Mouse (Mus musculus) intestine, embryonic 15.5 days (tissue): Measurements from ENCODE around the gene Ercc6l. TPM values are rescaled to one million over a fixed set of nuclear protein-coding genes. Genes with fewer than 3 reads are reported as not detected.

ENCODE experiments used
- ATAC-seq: fragments of 200-750 bp; cut with Nextera tagmentation; 2 replicates; pipeline ENCODE4 v1.8.0; 2017; ENCODE audit warnings: moderate TSS enrichment, moderate library complexity
- H3K27ac ChIP-seq: fragments of 300-500 bp; sonication (generic); 2 replicates; pipeline ENCODE4 v1.5.1; 2015; ENCODE audit warnings: mild to moderate bottlenecking, inconsistent platforms
- H3K27me3 ChIP-seq: fragments of 300-500 bp; sonication (generic); replicated peaks from 2 replicates; pipeline ENCODE4 v1.6.1; 2015; ENCODE audit warnings: inconsistent platforms
- H3K36me3 ChIP-seq: fragments of 300-500 bp; sonication (generic); 2 replicates; pipeline ENCODE4 v1.6.1; 2015; ENCODE audit warnings: inconsistent platforms
- H3K4me1 ChIP-seq: fragments of 300-500 bp; sonication (generic); replicated peaks from 2 replicates; pipeline ENCODE4 v1.6.1; 2015; ENCODE audit warnings: inconsistent platforms
- H3K4me2 ChIP-seq: fragments of 300-500 bp; sonication (generic); replicated peaks from 2 replicates; pipeline ENCODE4 v1.6.1; 2015; ENCODE audit warnings: mild to moderate bottlenecking, inconsistent platforms
- H3K4me3 ChIP-seq: fragments of 300-500 bp; sonication (generic); replicated peaks from 2 replicates; pipeline ENCODE4 v1.5.1; 2015; ENCODE audit warnings: inconsistent platforms
- H3K9ac ChIP-seq: fragments of 300-500 bp; sonication (generic); 2 replicates; pipeline ENCODE4 v1.6.1; 2015; ENCODE audit warnings: inconsistent platforms
- H3K9me3 ChIP-seq: fragments of 300-500 bp; sonication (generic); 2 replicates; pipeline ENCODE4 v1.6.1; 2016; ENCODE audit warnings: inconsistent platforms
- WGBS: fragments of 180-500 bp; shearing (Covaris S2); methylation state at CpG from one replicate; pipeline ENCODE4 v1.1.7; 2015; 5-methylcytosine and 5-hydroxymethylcytosine counted together
- polyA plus RNA-seq: library from polyadenylated mRNA; unstranded; fragments of >200 nt; fragmentation: Nextera tagmentation; extraction: Ambion mirVana; gene quantifications from 2 replicates; pipeline ENCODE4 v1.2.1, GENCODE M21; 2015

Gene Ercc6l
- polyA plus RNA-seq: 9.5 and 11.2 TPM in 2 replicates

DNA sequence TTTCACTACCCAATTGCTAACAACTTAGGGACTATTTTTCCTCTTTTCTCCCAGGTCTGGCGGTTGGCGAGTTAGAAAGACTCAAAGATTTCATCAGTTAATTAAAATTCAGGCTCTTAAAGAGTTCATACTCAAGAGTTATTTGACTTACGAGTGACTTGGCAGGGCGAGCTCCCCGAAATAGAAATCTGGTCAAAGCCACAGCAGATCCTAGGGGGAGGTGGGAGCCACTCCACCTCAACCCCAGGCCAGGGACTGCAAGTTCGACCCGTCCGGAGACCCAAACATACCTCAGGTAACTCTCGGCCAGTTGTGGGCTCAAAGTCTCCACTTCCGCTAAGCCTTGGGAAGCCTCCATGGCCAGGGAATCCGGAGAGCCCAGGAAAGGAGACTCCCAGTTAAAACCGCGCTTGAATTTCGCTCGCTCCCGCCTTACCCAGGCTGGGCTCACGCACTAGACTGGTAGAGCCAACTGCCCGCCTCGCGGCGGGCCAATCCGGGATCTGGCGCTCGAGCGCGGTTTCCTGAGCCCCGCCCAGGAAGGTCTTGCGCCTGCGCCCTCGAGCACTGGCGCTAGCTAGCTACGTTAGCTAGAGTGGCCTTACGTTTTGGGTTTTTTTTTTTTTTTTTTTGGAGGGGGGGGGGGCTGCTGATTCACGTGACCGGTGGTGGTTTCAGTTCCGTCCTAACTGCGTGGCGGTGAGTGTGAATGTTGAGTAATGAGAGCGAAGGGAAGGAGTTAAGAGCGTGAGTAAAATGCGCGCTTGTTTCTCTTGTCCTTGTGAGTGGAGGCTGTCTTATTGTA is at the start of gene Ercc6l:
Ercc6l (minus strand) TSS at position 474 of the 805 bp plus-strand sequence.
- peak within 1 kb of the TSS; percentile 55 for H3K9ac ChIP-seq
- H3K27ac ChIP-seq: peak within 1 kb of the TSS; percentile 72
- 14% methylated on average over 42 of the region's 42 CpGs for WGBS

DNA sequence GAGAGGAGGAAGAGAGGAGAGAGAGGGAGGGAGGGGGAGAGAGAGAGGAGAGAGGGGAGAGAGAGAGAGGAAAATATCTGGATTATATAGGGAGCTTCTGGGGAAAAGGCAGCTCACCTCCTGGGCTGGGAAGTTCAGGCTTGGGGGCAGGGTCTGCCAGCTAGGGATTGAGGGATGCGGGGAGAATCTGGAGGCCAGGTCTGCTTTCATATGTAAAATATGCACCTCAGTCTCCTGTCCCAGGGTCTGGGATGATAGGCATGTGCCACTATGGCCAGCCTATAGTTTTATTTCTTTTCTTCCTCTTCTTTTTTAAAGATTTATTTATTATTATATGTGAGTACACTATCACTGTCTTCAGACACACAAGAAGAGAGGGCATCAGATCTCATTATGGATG is 33.9 kb upstream of the Ercc6l start:
- H3K4me1 ChIP-seq: no peaks in the 10 kb centered on the region
- no peaks in the 10 kb centered on the region for H3K9me3 ChIP-seq
- no peak overlapping the region for H3K9ac ChIP-seq
- WGBS: 71% methylated on average over 1 of the region's 1 CpGs
- ATAC-seq: no peak
- H3K4me2 ChIP-seq: no peak overlapping the region
- no peak overlapping the region for H3K4me3 ChIP-seq
- H3K36me3 ChIP-seq: no peaks in the 10 kb centered on the region
- H3K27me3 ChIP-seq: no peaks in the 10 kb centered on the region
- no peak overlapping the region for H3K27ac ChIP-seq

More for the DNA sequence above, at the start of gene Ercc6l:
- Histone ChIP-seq H3K36me3 (no peaks in the 10 kb centered on the region), H3K9me3 (no peaks in the 10 kb centered on the region), H3K27me3 (no peaks in the 10 kb centered on the region; the same call in 1 of the 2 replicates), H3K4me3 (peak within 1 kb of the TSS; percentile 51), H3K4me2 (peak within 1 kb of the TSS; percentile 48), H3K4me1 (no peaks in the 10 kb centered on the region)
- ATAC-seq: peak; percentile 99

DNA sequence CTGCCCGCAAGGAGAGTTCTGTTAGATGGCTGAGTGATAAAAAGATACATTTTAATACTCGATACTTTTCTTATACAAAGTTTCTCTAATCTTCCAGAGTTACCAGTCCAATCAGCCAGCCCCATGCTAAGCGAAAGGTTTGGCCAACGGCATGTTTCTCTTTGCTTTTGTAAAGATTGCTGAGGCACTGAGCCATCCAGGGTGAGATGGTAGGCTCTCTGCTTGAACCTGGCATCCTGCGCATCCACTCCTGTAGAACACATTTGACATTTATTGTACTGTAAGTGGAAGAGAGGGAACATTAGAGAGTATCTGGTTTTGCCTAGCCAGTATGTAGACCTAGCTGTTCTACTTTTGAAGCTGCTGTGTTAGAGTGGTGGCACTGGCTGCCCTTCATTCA is 32.7 kb upstream of the Ercc6l start:
- H3K27ac ChIP-seq: no peak overlapping the region
- no peak overlapping the region for H3K4me2 ChIP-seq
- no peaks in the 10 kb centered on the region for H3K4me1 ChIP-seq
- no peak overlapping the region for H3K4me3 ChIP-seq
- no peaks in the 10 kb centered on the region for H3K9me3 ChIP-seq
- no peaks in the 10 kb centered on the region for H3K27me3 ChIP-seq
- 45% methylated on average over 5 of the region's 5 CpGs for WGBS
- peak; percentile 16; the same call in 1 of the 2 replicates for ATAC-seq
- H3K9ac ChIP-seq: no peak overlapping the region
- no peaks in the 10 kb centered on the region for H3K36me3 ChIP-seq

DNA sequence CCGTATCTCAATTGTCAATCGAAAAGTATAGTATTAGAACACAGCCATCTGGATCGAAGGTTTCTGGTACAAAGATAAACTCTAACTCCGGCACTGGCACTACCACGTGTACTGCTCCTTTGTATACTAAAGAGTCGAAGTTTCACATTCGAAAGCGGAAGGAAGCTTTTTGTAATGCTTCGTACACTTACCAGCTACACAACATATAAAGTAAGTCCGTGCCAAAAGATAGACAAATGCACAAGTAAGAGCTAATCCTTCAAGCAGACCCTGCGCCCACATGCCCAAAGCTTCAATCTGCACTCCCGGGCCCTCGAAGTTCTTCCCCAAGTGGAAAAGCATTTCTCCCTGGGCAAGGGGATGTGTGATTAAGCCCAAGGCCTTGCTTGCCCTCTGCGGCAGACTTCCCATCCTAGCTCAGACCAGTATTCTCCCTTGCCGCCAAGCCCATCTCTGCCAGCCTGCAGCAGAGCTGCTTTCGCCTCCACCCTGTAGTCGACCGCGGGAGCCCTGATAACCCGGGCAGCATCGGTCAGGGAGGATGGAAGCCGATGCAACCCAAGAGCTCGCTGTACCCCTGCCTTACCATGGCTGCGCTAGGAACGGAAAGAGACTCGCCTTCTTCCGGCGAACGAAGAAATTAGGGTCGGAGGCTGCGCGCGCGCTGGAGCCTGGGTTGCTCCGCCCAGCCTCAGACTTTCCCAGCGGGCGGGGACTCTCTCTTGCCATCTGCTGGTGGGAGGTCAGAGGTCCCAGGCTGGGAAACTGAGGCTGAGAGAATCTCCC is 32.0 kb upstream of the Ercc6l start, which contains the start of gene Rps4x:
Rps4x (minus strand) TSS at position 683 of the 786 bp plus-strand sequence.
- ATAC-seq: peak; percentile 93
- peak within 1 kb of the TSS; percentile 48 for H3K4me3 ChIP-seq
- WGBS: 29% methylated on average over 37 of the region's 37 CpGs

DNA sequence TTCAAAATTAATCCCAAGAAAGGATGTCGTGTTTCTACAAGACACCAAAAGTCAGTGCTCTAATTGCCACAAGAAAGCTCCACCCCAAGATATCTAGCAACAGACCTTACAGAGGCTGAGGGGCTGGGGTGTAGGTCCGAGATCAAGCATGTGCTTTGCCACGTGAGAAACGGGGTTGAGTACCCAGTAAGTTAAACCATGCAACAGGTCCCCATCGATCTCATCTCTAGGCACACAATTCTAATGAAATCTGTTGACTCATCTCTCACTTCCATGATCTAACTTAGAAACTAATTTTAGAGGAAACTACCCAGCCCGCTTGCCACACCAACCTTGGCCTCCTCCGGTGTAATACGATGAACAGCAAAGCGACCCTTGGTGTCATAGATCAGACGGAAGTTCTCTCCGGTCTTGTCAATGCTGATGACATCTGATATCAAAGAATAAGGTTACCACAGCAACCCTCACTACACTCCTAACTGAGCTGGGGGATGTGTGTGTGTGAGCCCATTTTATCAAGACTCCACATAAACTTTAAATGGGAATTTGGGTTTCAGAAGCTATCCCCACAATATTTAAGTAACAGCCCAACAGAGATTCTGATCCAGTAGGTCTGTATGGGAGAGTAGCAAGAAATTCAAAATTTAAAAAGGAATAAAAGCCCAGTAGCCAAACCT is 30.3 kb upstream of the Ercc6l start:
- H3K9ac ChIP-seq: peak overlapping the region; percentile 58; the same call in 1 of the 2 replicates
- peak overlapping the region; percentile 51 for H3K4me2 ChIP-seq
- no peak overlapping the region for H3K27ac ChIP-seq
- 50% methylated on average over 11 of the region's 11 CpGs for WGBS
- ATAC-seq: no peak
- peak overlapping the region; percentile 48 for H3K4me3 ChIP-seq
- H3K4me1 ChIP-seq: no peaks in the 10 kb centered on the region
- no peaks in the 10 kb centered on the region for H3K27me3 ChIP-seq
- no peaks in the 10 kb centered on the region for H3K9me3 ChIP-seq
- H3K36me3 ChIP-seq: no peaks in the 10 kb centered on the region

More for the DNA sequence above, 32.0 kb upstream of the Ercc6l start, which contains the start of gene Rps4x:
- Histone ChIP-seq H3K36me3 (no peaks in the 10 kb centered on the region), H3K27ac (peak within 1 kb of the TSS; percentile 77), H3K4me1 (no peaks in the 10 kb centered on the region), H3K27me3 (no peaks in the 10 kb centered on the region), H3K9me3 (no peaks in the 10 kb centered on the region), H3K4me2 (peak within 1 kb of the TSS; percentile 51), H3K9ac (peak within 1 kb of the TSS; percentile 58)

DNA sequence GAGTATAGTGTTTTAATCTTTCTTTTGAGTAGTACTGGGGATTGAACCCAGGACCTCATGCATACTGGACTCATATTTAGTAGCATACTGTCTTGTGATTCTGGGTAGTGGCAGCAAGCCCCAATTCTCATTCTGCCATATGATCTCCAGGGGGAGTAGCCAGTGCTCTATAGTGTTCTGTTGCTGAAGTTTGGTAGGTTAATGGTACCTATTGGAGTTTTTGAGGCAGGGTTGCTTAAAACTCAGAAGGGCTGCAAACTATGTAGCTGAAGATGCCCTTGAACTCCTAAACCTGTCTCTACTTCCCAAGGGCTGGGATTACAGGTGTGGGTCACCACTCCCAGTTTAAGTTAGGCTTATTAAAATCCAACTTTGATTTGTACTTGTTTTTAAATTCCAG is 25.7 kb upstream of the Ercc6l start:
- no peak overlapping the region for H3K27ac ChIP-seq
- H3K9me3 ChIP-seq: no peaks in the 10 kb centered on the region
- H3K4me2 ChIP-seq: no peak overlapping the region
- 0 out of 2 replicates have a peak, but pooled peaks cover 2% of the 10 kb centered on the region for H3K27me3 ChIP-seq
- ATAC-seq: no peak
- no peaks in the 10 kb centered on the region for H3K36me3 ChIP-seq
- no peak overlapping the region for H3K9ac ChIP-seq
- H3K4me1 ChIP-seq: no peaks in the 10 kb centered on the region
- no peak overlapping the region for H3K4me3 ChIP-seq

DNA sequence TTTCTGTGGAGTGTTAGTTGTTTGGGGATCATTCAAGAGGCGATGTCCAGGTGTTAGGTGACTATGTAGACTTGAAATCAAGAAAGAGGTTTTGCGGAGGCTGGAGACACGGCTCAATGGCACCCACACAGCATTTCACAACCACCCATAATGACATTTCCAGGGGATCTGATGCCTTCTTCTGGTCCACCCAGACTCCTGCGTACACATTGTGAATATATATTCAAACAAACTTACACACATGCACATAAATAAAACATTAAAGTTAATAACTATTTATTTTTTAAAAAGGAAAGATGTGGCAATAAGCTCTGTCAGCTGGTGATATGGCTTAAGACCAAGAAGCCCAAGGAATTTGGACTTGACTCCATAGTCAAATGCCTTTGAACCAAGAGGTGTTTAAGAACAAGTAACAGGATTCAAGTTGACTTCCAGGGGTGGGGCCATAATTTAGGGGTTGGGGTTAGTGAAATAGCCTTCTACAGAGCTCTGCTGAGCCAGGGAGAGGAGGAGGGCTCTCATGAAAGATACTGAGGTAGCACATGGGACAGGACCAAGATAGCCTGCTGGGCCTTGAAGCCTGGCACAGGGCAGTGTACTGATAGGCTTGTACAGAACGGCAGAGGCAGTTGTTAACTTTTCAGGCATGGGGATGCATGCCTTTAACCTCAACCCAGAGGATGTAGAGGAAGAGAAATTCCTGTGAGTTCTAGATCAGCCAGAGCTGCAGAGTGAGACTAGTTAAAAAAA is 18.8 kb upstream of the Ercc6l start:
- 86% methylated on average over 5 of the region's 5 CpGs for WGBS
- no peak overlapping the region for H3K4me3 ChIP-seq
- no peaks in the 10 kb centered on the region for H3K36me3 ChIP-seq
- H3K9ac ChIP-seq: no peak overlapping the region
- H3K4me2 ChIP-seq: no peak overlapping the region
- no peaks in the 10 kb centered on the region for H3K9me3 ChIP-seq
- no peak for ATAC-seq
- H3K27me3 ChIP-seq: 0 out of 2 replicates have a peak, but pooled peaks cover 2% of the 10 kb centered on the region
- no peak overlapping the region for H3K27ac ChIP-seq
- H3K4me1 ChIP-seq: no peaks in the 10 kb centered on the region

DNA sequence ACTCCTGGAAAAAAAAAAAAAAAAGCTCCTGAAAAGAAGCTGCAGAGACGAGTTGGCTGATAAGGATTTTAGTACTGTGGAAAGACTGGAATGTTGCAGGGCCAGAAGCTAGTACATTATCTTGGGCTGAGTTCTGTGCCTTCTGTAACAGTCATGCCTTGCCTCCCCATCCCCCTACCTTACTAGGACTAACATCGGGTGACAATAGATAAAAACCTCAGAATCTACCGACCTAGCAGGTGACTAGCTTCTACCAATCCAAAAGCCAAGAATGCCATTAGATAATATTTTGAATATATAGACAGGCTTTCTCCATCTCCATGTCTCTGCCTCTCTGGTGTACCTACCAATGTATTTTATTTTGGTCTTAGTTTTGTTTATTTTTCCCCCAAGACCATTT is 14.0 kb upstream of the Ercc6l start:
- ATAC-seq: no peak
- WGBS: 55% methylated on average over 3 of the region's 3 CpGs
- no peaks in the 10 kb centered on the region for H3K36me3 ChIP-seq

DNA sequence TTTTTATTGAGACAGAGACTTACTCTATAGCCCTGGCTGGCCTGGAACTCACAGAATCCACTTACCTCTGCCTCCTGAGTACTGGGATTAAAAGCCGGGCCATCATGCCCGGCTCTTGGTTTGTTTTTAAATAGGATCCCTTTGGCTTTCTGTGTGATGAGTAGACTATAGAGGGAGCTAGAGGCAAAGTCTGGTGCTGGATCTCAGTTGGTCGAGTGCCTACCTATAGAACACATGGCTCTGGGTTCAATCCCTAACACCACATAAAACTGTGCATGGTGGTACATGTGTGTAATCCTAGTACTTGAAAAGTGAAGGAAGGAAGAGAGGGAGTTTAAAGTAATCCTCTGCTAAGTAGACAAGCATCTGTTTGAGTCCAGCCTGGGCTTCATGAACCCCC is 13.2 kb upstream of the Ercc6l start:
- WGBS: 45% methylated on average over 3 of the region's 3 CpGs
- Histone ChIP-seq H3K9ac (no peak overlapping the region), H3K4me3 (no peak overlapping the region), H3K4me2 (no peak overlapping the region), H3K36me3 (no peaks in the 10 kb centered on the region), H3K27me3 (no peaks in the 10 kb centered on the region), H3K4me1 (no peaks in the 10 kb centered on the region), H3K9me3 (no peaks in the 10 kb centered on the region), H3K27ac (no peak overlapping the region)
- no peak for ATAC-seq

More for the DNA sequence above, 14.0 kb upstream of the Ercc6l start:
- Histone ChIP-seq H3K27me3 (no peaks in the 10 kb centered on the region), H3K4me1 (no peaks in the 10 kb centered on the region), H3K9ac (no peak overlapping the region), H3K9me3 (no peaks in the 10 kb centered on the region), H3K4me2 (no peak overlapping the region), H3K27ac (no peak overlapping the region), H3K4me3 (no peak overlapping the region)

DNA sequence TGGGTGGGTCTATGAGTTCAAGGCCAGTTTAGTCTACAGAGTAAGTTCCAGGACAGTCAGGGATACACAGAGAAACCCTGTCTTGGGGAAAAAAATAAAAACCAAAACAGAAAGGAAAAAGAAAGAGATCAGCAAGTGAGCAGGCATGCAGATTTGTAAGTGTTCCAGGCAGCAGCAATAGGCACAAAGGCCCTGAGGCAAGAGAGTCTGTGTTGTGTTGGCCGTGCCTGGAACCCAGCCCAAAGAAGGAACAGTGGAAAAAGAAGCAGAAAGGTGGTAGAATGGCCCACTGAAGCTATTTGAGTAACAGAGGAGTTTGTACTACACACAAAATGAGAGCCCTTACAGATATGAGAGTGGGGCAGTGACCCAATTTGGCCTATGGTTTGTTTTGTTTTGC is 12.8 kb upstream of the Ercc6l start:
- ATAC-seq: no peak
- H3K4me2 ChIP-seq: no peak overlapping the region
- no peaks in the 10 kb centered on the region for H3K4me1 ChIP-seq
- H3K9ac ChIP-seq: no peak overlapping the region
- H3K9me3 ChIP-seq: no peaks in the 10 kb centered on the region
- no peaks in the 10 kb centered on the region for H3K27me3 ChIP-seq
- H3K27ac ChIP-seq: no peak overlapping the region
- no peaks in the 10 kb centered on the region for H3K36me3 ChIP-seq
- H3K4me3 ChIP-seq: no peak overlapping the region
- WGBS: 91% methylated on average over 1 of the region's 1 CpGs

DNA sequence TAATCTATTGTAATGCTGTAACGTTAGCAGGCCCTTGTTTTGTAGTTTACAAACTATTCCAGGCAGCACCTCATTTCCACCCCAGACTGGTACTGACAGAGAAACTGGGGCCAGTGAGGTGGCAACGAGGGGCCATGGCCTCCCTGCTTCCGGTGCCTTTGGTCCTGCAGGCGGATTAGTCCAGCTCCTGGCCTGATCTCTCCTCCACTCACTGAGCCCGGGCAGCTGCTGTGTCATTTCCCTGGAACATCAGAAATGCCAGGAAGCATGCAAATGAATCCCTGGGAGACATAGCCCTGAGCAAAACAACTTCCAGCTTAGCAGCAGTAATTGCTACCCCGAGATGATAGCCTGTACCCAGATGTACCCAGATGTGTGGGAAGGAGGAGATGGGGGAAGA is 10.1 kb upstream of the Ercc6l start:
- H3K36me3 ChIP-seq: no peaks in the 10 kb centered on the region
- H3K4me1 ChIP-seq: no peaks in the 10 kb centered on the region
- H3K4me3 ChIP-seq: no peak overlapping the region
- H3K9me3 ChIP-seq: no peaks in the 10 kb centered on the region
- no peaks in the 10 kb centered on the region for H3K27me3 ChIP-seq
- H3K9ac ChIP-seq: no peak overlapping the region
- ATAC-seq: no peak
- H3K4me2 ChIP-seq: no peak overlapping the region
- no peak overlapping the region for H3K27ac ChIP-seq
- WGBS: 42% methylated on average over 6 of the region's 6 CpGs
